Mouse (Mus musculus) right cerebral cortex, postnatal 10 days (tissue): ENCODE results near the gene Zbtb33.

Experiments used
- DNase-seq, 2 experiments: peaks; one replicate each; pipeline ENCODE4 v3.0.0; 2021; ENCODE audit warnings: low spot score in 2 of 2

Zbtb33 gene

GRCm38 (mm10) chrX:38189552-38190457, at the start of gene Zbtb33:
Gene Zbtb33 (plus strand): TSS chrX:38189793.
- peak; percentile 90 to 93 for DNase-seq

DNA sequence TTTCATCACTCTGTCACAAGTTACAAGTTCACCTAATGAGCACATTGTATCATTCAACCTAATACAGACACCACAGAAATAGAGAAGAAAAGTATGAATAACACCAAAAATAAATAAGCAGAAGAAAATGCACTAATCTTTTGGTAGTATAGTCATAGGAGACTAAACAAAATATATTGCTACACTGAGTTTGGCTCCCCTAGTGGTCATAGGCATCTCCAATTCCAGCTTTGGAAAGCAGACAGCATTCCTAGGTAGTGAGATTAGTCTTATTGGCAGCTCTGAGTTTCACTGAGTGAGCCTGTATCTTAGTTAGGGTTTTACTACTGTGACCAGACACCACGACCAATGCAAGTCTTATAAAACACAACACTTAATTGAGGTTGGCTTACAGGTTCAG, 30.5 kb upstream of the Zbtb33 start:
- no peak for DNase-seq

DNA sequence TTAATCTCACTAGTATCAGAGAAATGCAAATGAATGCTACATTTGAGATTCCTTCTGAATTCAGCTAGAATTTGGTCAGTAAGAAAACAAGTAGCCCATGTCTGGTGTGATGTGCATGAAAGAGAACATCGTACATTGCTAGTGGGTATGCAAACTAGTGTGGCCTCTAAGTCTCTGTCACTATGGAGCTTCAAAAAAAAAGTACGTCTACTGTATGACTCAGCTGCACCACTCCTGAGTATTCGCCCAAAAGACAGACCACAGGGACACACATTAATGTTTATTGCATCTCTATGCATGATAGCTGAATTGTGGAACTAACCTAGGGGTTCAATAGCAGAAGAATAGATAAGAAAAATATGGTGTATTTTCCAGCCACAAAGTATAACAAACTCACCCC, 24.3 kb upstream of the Zbtb33 start:
- DNase-seq = no peak

DNA sequence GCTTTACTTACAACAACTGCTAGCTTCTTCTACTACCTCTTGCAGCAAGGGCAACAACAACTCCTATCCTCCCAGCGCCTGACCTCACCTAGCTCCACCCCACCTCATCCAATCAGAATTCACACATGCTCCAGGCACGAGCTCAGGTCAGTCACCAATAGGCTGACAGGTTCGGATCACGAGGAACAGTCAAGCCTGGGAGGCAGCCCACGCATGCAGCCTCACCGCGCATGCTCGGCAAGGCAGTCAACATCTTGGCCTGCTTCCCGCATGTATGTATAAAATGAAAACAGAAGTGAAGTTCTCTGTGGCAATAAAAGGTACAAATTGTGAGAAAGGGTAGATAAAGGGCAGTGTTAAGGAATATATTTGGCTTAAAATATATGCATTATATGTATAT, 23.5 kb upstream of the Zbtb33 start:
- DNase-seq = no peak

GRCm38 (mm10) chrX:38166592-38166991, 23.0 kb upstream of the Zbtb33 start:
- DNase-seq = no peak

DNA sequence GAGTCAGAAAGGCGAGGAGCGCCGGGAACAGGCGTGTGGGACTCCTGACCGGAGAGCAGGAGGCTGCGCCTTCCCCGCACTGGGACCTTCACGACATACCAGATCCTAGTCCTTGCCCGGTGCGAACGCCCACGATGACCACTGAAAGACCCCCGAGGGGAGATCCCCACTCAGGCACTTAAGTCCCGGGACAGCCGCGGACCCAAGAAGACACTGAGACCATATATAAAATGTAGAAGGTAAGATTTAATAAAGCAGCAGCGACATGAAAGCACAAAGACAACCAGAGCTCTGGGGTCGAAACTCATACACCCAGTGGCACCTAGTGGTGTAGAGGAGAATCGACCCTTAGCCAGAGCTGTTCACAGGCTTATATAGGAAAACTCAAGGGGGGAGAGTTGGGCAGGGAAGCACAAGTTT, 9.7 kb upstream of the Zbtb33 start:
- peak; percentile 45 to 52 for DNase-seq

DNA sequence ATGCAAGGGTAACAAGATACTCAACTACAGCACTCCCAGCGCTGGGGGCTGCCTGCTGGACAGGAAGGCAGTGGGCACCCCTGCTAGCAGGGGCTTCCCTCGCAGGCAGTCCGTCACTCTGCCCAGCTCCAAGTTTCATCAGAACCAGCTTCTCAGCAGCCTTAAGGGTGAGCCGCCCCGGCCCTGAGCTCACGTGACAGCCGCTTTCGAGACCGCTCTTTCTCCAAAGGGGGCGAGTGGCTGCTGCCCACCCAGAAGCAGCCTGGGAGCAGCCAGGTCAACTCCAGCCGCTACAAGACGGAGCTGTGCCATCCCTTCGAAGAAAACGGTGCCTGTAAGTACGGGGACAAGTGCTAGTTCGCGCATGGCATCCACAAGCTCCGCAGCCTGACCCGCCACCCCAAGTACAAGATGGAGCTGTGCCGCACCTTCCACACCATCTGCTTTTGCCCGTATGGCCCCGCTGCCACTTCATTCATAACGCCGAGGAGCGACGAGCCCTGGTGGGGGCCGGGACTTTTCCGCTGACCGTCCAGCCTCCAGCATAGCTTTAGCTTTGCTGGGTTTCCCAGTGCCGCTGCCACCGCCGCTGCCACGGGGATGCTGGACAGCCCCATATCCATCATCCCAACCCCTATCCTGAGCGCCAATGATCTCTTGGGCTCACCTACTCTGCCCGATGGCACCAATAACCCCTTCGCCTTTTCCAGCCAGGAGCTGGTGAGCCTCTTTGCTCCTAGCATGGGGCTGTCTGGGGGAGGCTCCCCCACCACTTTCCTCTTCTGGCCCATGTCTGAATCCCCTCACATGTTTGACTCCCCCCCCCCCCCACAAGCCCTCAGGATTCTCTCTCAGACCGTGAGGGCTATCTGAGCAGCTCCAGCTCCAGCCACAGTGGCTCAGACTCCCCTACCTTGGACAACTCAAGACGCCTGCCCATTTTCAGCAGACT, 8.7 kb upstream of the Zbtb33 start:
- DNase-seq = peak in 1 of 2 experiments; percentile 29

GRCm38 (mm10) chrX:38181608-38182258, 7.9 kb upstream of the Zbtb33 start:
- DNase-seq = peak; percentile 62 to 65

- no peak for DNase-seq
These were observed 4.1 kb upstream of the Zbtb33 start for GRCm38 (mm10) chrX:38185520-38185919.

- no peak for DNase-seq
These were observed 818 bp downstream of the Zbtb33 start for GRCm38 (mm10) chrX:38190458-38190764.

DNA sequence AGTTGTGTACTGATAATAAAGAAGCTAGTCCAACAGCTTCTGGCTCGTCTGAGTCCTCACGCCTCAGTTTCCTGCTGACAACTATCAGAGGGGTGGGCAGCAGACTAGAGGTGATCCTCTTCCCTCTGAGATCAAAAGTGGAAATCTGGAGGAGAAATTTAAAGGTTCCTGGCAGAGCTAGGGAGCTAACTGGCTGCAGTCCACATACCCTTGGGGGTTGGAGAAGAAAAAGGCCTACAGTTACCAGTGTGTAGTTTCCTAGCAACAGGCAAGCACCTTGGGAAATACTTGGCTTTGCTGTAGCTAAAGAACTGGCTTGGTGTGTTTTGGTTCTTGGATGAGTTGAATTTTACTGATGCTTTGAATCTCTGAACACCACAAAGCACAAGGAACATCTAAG, 12.2 kb downstream of the Zbtb33 start:
- peak; percentile 32 to 39 for DNase-seq

- no peak for DNase-seq
These were observed 17.8 kb downstream of the Zbtb33 start for GRCm38 (mm10) chrX:38207392-38207791.

DNA sequence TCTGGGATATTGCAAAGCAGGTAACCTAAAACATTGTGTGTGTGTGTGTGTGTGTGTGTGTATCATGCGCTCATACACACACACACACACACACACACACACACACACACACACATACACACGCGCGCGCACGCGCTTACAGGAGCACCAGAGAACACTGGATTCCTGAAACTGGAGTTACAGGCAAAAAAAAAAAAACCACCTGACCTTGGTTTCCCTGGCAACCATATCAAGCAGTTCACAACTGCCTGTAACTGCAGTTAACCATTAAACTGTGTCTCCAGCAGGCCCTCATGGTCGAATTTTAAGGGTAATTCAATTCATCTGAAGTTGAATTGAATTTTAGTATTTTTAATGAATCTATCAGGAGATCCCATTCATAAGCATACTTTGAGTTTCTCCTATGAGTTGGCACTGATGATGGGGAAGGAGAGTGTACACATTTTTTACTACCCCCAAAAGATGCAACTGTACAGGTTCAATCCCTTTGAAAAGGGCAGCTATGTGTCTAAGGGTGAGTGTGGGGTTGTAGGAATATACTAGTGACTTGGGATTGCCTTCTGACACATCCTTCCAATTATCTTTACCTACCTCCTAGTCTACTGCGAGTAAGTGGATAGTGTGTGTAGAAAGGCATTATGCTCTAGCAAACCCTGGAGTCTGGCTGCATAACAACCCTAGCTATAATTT, 27.5 kb downstream of the Zbtb33 start:
- no peak for DNase-seq

DNA sequence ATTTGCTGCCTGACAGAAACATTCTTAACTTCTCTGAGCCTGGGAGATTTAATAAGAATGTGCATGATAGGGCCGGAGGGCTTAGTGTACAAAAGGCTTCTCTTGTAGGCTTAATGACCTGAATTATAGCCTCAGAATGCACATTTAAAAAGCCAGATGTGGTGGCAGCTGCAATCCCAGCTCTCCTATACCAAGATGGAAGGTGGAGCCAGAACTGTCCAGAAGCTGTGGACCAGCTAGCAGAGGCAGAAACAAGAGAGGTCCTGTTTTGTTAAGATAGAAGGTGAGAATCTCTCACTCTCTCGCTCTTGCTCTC, 28.0 kb downstream of the Zbtb33 start:
- no peak for DNase-seq

DNA sequence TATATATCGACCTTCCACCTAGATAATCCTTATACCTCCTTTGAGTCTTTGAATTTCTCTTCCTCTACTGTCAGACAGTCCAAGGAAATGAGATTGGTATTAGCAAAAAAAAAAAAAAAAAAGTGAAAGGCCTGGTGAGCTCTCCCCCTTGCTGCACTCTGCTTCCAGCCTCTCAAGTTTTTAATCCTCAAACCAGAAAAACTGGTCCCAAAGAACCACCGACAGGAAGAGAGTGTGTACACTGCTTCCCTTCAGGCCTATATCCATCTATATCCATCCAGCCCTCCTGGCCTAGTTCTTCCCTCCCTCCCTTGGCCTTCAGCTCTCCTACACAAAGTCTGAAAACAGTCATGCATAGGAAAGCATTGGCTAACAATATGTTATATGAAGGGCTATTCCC, 33.2 kb downstream of the Zbtb33 start:
- DNase-seq = no peak

GRCm38 (mm10) chrX:38229888-38230287, 40.3 kb downstream of the Zbtb33 start:
- DNase-seq = no peak

GRCm38 (mm10) chrX:38237731-38238130, 48.1 kb downstream of the Zbtb33 start:
- peak; percentile 21 to 35 for DNase-seq
